Mouse (Mus musculus) limb, embryonic 11.5 days (tissue): ENCODE data around the gene Cd55. TPM values are rescaled to one million over a fixed set of nuclear protein-coding genes. Genes with fewer than 3 reads are reported as not detected.

Experiments
- ATAC-seq: fragments of 200-750 bp; cut with Nextera tagmentation; 2 replicates; pipeline ENCODE4 v1.8.0; 2017; ENCODE audit warnings: low read depth; ENCODE audit not compliant: insufficient number of reproducible peaks, low FRiP score, low TSS enrichment
- DNase-seq: peaks from one replicate; pipeline ENCODE4 v3.0.0-alpha.2; 2015; ENCODE audit warnings: low spot score
- H3K27ac ChIP-seq: fragments of 300-500 bp; sonication (generic); replicated peaks from 2 replicates; pipeline ENCODE4 v1.5.1; 2014; ENCODE audit warnings: low read depth, mild to moderate bottlenecking, low read length
- H3K27me3 ChIP-seq: fragments of 300-500 bp; sonication (generic); 2 replicates; pipeline ENCODE4 v1.6.1; 2014; ENCODE audit warnings: mild to moderate bottlenecking, low read length, mixed read lengths; ENCODE audit not compliant: control insufficient read depth, insufficient read depth
- H3K36me3 ChIP-seq: fragments of 300-500 bp; sonication (generic); 2 replicates; pipeline ENCODE4 v1.6.1; 2014; ENCODE audit warnings: mild to moderate bottlenecking, low read length, moderate library complexity, mixed read lengths; ENCODE audit not compliant: control insufficient read depth, insufficient read depth
- H3K4me1 ChIP-seq: fragments of 300-500 bp; sonication (generic); 2 replicates; pipeline ENCODE4 v1.6.1; 2014; ENCODE audit warnings: low read length, mixed read lengths; ENCODE audit not compliant: control insufficient read depth, insufficient read depth
- H3K4me2 ChIP-seq: fragments of 300-500 bp; sonication (generic); 2 replicates; pipeline ENCODE4 v1.6.1; 2014; ENCODE audit warnings: low read depth, mild to moderate bottlenecking, moderate library complexity; ENCODE audit not compliant: severe bottlenecking
- H3K4me3 ChIP-seq: fragments of 300-500 bp; sonication (generic); 2 replicates; pipeline ENCODE4 v1.5.1; 2014; ENCODE audit warnings: low read depth, low read length
- H3K9ac ChIP-seq: fragments of 300-500 bp; sonication (generic); 2 replicates; pipeline ENCODE4 v1.6.1; 2014; ENCODE audit warnings: mild to moderate bottlenecking, low read length
- H3K9me3 ChIP-seq: fragments of 300-500 bp; sonication (generic); 2 replicates; pipeline ENCODE4 v1.6.1; 2016; ENCODE audit warnings: low read length; ENCODE audit not compliant: control insufficient read depth
- WGBS: fragments of 180-500 bp; shearing (Covaris S2); extraction: QIAGEN DNeasy Blood & Tissue Kit; methylation state at CpG from one replicate; pipeline ENCODE4 v1.1.7; 2014; 5-methylcytosine and 5-hydroxymethylcytosine counted together
- polyA plus RNA-seq: library from polyadenylated mRNA; unstranded; fragments of >200 nt; fragmentation: Nextera tagmentation; extraction: Ambion mirVana; gene quantifications from 2 replicates; pipeline ENCODE4 v1.2.1, GENCODE M21; 2014

The Cd55 gene
- polyA plus RNA-seq, 1 experiment from 2014 or later, result 1.6 TPM

- no peak overlapping the region for H3K4me3 ChIP-seq
- no peaks in the 10 kb centered on the region for H3K27me3 ChIP-seq
- DNase-seq (no peak), ATAC-seq (no peak)
- H3K9me3 ChIP-seq, result no peaks in the 10 kb centered on the region
- no peak overlapping the region for H3K9ac ChIP-seq
- WGBS, result 75% methylated on average over 10 of the region's 10 CpGs
- H3K4me2 ChIP-seq, result no peak overlapping the region
- no peak overlapping the region for H3K27ac ChIP-seq
- no peaks in the 10 kb centered on the region for H3K4me1 ChIP-seq
- H3K36me3 ChIP-seq, result no peaks in the 10 kb centered on the region
Observed at GRCm38 (mm10) chr1:130485828-130486620, 23.5 kb upstream of the Cd55 start.

- no peaks in the 10 kb centered on the region for H3K27me3 ChIP-seq
Observed at GRCm38 (mm10) chr1:130485376-130485775, 22.8 kb upstream of the Cd55 start.

GRCm38 (mm10) chr1:130474936-130475335, 12.4 kb upstream of the Cd55 start:
- 87% methylated on average over 6 of the region's 6 CpGs for WGBS
- Histone ChIP-seq H3K4me2 (no peak overlapping the region), H3K36me3 (no peaks in the 10 kb centered on the region), H3K4me3 (no peak overlapping the region), H3K27me3 (no peaks in the 10 kb centered on the region), H3K9me3 (no peaks in the 10 kb centered on the region), H3K4me1 (no peaks in the 10 kb centered on the region), H3K27ac (no peak overlapping the region), H3K9ac (no peak overlapping the region)
- DNase-seq (no peak), ATAC-seq (no peak)

More at GRCm38 (mm10) chr1:130485376-130485775, 22.8 kb upstream of the Cd55 start:
- no peak overlapping the region for H3K4me2 ChIP-seq
- no peak overlapping the region for H3K9ac ChIP-seq
- H3K4me1 ChIP-seq, result no peaks in the 10 kb centered on the region
- H3K4me3 ChIP-seq, result no peak overlapping the region
- H3K27ac ChIP-seq, result no peak overlapping the region
- 67% methylated on average over 2 of the region's 2 CpGs for WGBS
- no peaks in the 10 kb centered on the region for H3K9me3 ChIP-seq
- ATAC-seq (no peak), DNase-seq (no peak)
- no peaks in the 10 kb centered on the region for H3K36me3 ChIP-seq

GRCm38 (mm10) chr1:130474226-130474625, 11.7 kb upstream of the Cd55 start:
- Histone ChIP-seq H3K36me3 (no peaks in the 10 kb centered on the region), H3K4me1 (no peaks in the 10 kb centered on the region), H3K27ac (no peak overlapping the region), H3K4me2 (no peak overlapping the region), H3K9me3 (no peaks in the 10 kb centered on the region), H3K9ac (no peak overlapping the region), H3K27me3 (no peaks in the 10 kb centered on the region), H3K4me3 (no peak overlapping the region)
- ATAC-seq (no peak), DNase-seq (no peak)
- 13% methylated on average over 1 of the region's 1 CpGs for WGBS

GRCm38 (mm10) chr1:130470074-130470473, 7.5 kb upstream of the Cd55 start:
- H3K4me3 ChIP-seq, result no peak overlapping the region
- no peak overlapping the region for H3K9ac ChIP-seq
- no peak for ATAC-seq
- no peak for DNase-seq
- no peaks in the 10 kb centered on the region for H3K4me1 ChIP-seq
- no peaks in the 10 kb centered on the region for H3K27me3 ChIP-seq
- WGBS, result 94% methylated on average over 4 of the region's 4 CpGs
- no peaks in the 10 kb centered on the region for H3K9me3 ChIP-seq
- no peaks in the 10 kb centered on the region for H3K36me3 ChIP-seq
- no peak overlapping the region for H3K4me2 ChIP-seq
- H3K27ac ChIP-seq, result no peak overlapping the region

GRCm38 (mm10) chr1:130467453-130467852, 4.9 kb upstream of the Cd55 start:
- Histone ChIP-seq H3K4me3 (no peak overlapping the region), H3K4me2 (no peak overlapping the region), H3K27ac (no peak overlapping the region), H3K36me3 (no peaks in the 10 kb centered on the region), H3K4me1 (no peaks in the 10 kb centered on the region), H3K27me3 (no peaks in the 10 kb centered on the region), H3K9me3 (no peaks in the 10 kb centered on the region), H3K9ac (no peak overlapping the region)
- ATAC-seq (no peak), DNase-seq (no peak)
- WGBS, result 76% methylated on average over 2 of the region's 2 CpGs

GRCm38 (mm10) chr1:130464173-130464572, 1.6 kb upstream of the Cd55 start:
- Histone ChIP-seq H3K9me3 (no peaks in the 10 kb centered on the region), H3K27me3 (no peaks in the 10 kb centered on the region), H3K4me1 (no peaks in the 10 kb centered on the region), H3K4me3 (no peak overlapping the region), H3K4me2 (no peak overlapping the region), H3K9ac (no peak overlapping the region), H3K36me3 (no peaks in the 10 kb centered on the region), H3K27ac (no peak overlapping the region)
- ATAC-seq (no peak), DNase-seq (no peak)

- Histone ChIP-seq H3K9ac (no peak overlapping the region; the same call in none of the 2 replicates), H3K27me3 (no peaks in the 10 kb centered on the region), H3K27ac (no peak overlapping the region), H3K4me1 (no peaks in the 10 kb centered on the region), H3K4me3 (peak overlapping the region; percentile 49), H3K9me3 (no peaks in the 10 kb centered on the region), H3K36me3 (no peaks in the 10 kb centered on the region), H3K4me2 (peak overlapping the region; percentile 71)
- WGBS, result 17% methylated on average over 4 of the region's 4 CpGs
- ATAC-seq, result no peak; the same call in 1 of the 2 replicates
- DNase-seq, result no peak
Observed at GRCm38 (mm10) chr1:130462867-130463266, 323 bp upstream of the Cd55 start.

GRCm38 (mm10) chr1:130455111-130455510, 7.4 kb downstream of the Cd55 start:
- no peak overlapping the region for H3K27ac ChIP-seq
- ATAC-seq (no peak), DNase-seq (no peak)
- H3K4me2 ChIP-seq, result no peak overlapping the region
- H3K4me1 ChIP-seq, result no peaks in the 10 kb centered on the region
- no peaks in the 10 kb centered on the region for H3K9me3 ChIP-seq
- H3K27me3 ChIP-seq, result no peaks in the 10 kb centered on the region
- H3K36me3 ChIP-seq, result no peaks in the 10 kb centered on the region
- no peak overlapping the region for H3K9ac ChIP-seq
- no peak overlapping the region for H3K4me3 ChIP-seq
- 90% methylated on average over 2 of the region's 2 CpGs for WGBS
